Mouse (Mus musculus) heart, adult 2 months (tissue): ENCODE measurements around the gene Insrr.

Source experiments
- CTCF ChIP-seq: fragments of 200-600 bp; IDR thresholded peaks from 2 replicates; pipeline ENCODE4 v1.8.1; 2022; ENCODE audit warnings: antibody characterized with exemption, mild to moderate bottlenecking, moderate library complexity
- EP300 ChIP-seq: fragments of 200-500 bp; IDR thresholded peaks from 2 replicates; pipeline ENCODE4 v1.6.1; 2011; ENCODE audit warnings: low read depth, low read length, control low read depth; ENCODE audit not compliant: insufficient read depth
- POLR2A ChIP-seq: fragments of 200-500 bp; IDR thresholded peaks from 2 replicates; pipeline ENCODE4 v1.6.1; 2011; ENCODE audit warnings: mild to moderate bottlenecking, low read depth, low read length, control low read depth; ENCODE audit not compliant: insufficient read depth

- TF ChIP-seq CTCF (no peak), POLR2A (peak; percentile 49), EP300 (peak; percentile 65; the same call in 1 of the 2 replicates)
Measured at GRCm38 (mm10) chr3:87767764-87768163, 29.0 kb upstream of the Insrr start.
